Mouse (Mus musculus): ENCODE measurements around the gene C330007P06Rik. TPM values are rescaled to one million over a fixed set of nuclear protein-coding genes. Genes with fewer than 3 reads are reported as not detected.
"Not testable (repeated sequence)": the region's sequence is repeated elsewhere in the genome, so short reads cannot be mapped to it uniquely, and the experiment has no call there.

C330007P06Rik gene
- polyA plus RNA-seq, 1 experiment from 2014 or later = 26.5 TPM

DNA sequence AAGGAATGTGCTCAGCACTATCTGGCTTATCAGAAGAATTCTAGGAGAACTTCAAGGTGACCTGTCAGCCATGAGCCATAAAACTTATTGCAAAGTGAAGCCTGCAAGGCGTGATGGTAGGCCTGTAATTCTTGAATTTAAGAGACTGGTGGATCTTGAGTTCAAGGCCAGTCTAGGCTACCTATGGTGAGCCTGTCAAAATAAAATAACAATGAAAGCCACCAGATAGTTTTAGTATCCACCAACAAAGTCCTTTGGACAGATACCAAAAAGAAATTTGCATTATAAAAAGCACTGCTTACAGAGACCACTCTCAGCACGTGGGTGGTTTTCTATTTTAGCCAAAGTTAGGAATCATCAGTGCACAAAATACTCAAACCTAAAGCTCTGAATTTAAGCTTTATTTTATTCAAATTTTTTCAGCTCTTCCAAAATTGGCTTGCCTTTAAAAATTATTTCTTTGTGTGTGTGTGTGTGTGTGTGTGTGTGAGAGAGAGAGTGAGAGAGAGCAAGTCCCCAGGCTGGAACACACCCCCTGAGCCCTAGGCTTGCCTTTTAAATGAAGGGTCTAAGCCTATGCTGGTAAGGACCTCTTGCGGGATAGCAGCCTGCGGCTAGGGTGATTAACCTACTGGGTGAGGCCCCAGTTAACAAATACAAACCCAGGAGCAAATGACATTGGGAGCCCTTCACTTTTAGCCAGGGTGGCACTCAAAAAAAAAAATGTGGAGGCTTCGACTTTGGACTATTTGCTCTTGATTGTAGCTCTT lies 68.3 kb downstream of the C330007P06Rik start:
- no peak overlapping the region for H3K4me3 ChIP-seq
- H3K27me3 ChIP-seq (ENCODE audit: insufficient read depth, poor library complexity, severe bottlenecking) = no peaks in the 10 kb centered on the region
- no peak for DNase-seq (ENCODE audit: low spot score)
- WGBS = 63% methylated on average over 5 of the region's 5 CpGs
- H3K4me1 ChIP-seq = no peaks in the 10 kb centered on the region
- no peak overlapping the region for H3K27ac ChIP-seq
- no peaks in the 10 kb centered on the region for H3K9me3 ChIP-seq
- H3K36me3 ChIP-seq = no peaks in the 10 kb centered on the region

DNA sequence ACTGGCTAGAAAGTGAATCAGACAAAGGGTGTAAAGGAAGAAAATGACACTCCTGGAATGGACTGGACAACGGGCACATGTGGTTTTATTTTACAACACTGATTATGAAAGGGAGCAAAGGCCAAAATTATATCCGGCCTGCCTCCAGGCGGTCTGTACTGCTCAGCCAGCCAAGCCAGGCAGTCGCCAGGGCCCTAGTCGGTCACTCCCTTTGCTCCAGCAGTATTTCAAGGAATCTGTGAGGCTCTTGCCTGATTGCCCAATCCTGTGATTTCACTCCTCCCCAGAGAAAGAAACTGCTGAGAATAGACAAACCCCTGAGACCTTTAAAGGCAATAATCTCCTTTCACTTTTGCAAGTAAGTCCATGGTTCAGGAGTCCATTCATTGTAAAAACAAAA lies 69.7 kb downstream of the C330007P06Rik start:
- no peak for DNase-seq (ENCODE audit: low spot score)
- Histone ChIP-seq H3K27ac (no peak overlapping the region), H3K36me3 (no peaks in the 10 kb centered on the region), H3K27me3 (ENCODE audit: insufficient read depth, poor library complexity, severe bottlenecking) (no peaks in the 10 kb centered on the region), H3K4me3 (no peak overlapping the region), H3K9me3 (no peaks in the 10 kb centered on the region), H3K4me1 (no peaks in the 10 kb centered on the region)
- 60% methylated on average over 5 of the region's 5 CpGs for WGBS

DNA sequence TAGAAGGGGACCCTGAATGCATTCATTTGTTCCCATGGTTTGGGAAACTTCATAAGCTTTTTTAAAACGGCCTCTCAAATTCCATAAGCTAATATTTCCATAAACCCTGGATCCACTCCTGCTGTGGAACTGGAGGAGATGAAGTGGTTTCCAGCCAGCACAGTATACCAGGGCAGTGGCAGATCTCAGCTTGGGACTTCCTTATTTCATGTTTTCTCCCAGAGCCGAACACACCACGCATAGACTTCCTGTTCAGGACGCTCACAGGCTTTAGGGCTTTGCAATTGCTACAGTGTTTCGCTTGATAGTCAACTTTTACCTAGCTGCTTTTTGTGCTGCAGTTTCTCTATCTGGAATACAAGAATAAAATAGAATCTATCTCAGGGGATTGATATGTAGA lies 70.7 kb downstream of the C330007P06Rik start:
- no peak for DNase-seq (ENCODE audit: low spot score)
- no peak overlapping the region for H3K27ac ChIP-seq
- 75% methylated on average over 5 of the region's 5 CpGs for WGBS
- no peak overlapping the region for H3K4me3 ChIP-seq
- no peaks in the 10 kb centered on the region for H3K4me1 ChIP-seq
- H3K27me3 ChIP-seq (ENCODE audit: insufficient read depth, poor library complexity, severe bottlenecking) = no peaks in the 10 kb centered on the region
- no peaks in the 10 kb centered on the region for H3K9me3 ChIP-seq
- 0 out of 2 replicates have a peak, but pooled peaks cover under 1% of the 10 kb centered on the region for H3K36me3 ChIP-seq

DNA sequence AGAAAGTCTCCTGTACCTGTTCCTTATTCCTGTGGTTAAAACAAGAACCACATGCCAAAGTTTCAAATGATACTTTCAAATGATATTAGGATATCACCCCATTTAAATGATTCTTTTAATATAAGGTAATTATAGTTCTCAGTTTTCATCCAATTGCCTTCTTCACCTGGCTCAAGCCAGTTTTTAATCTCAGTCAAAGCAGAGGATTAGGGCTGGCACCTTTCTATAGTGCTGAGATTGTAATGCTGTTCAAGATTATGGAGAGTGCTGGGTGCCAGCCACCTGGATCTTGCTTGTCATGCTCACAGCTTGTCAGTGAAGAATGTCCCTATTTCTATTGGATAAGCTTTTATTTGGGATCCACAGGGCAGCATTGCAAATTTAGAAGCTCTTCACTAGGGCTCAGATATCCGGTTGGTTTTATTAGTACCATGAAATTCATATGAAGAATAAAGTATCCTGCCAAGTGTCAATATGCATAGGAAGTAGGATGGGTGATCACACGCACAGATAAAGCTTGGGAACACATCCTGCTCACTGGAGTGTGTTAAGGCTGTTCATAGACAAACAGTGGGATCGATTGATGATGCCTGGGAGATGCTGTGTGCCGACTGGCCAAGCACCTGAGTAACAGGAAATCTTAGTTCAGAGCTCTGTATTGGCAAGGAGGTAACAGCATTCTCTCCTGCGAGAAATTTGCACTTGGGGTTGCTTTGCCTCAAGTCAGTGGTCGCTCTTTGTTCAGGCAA lies 74.6 kb downstream of the C330007P06Rik start:
- DNase-seq (ENCODE audit: low spot score) = no peak
- H3K36me3 ChIP-seq = peaks cover 11% of the 10 kb centered on the region
- no peaks in the 10 kb centered on the region for H3K9me3 ChIP-seq
- no peaks in the 10 kb centered on the region for H3K27me3 ChIP-seq (ENCODE audit: insufficient read depth, poor library complexity, severe bottlenecking)
- WGBS = 48% methylated on average over 6 of the region's 6 CpGs
- no peak overlapping the region for H3K4me3 ChIP-seq
- H3K27ac ChIP-seq = no peak overlapping the region
- H3K4me1 ChIP-seq = no peaks in the 10 kb centered on the region

DNA sequence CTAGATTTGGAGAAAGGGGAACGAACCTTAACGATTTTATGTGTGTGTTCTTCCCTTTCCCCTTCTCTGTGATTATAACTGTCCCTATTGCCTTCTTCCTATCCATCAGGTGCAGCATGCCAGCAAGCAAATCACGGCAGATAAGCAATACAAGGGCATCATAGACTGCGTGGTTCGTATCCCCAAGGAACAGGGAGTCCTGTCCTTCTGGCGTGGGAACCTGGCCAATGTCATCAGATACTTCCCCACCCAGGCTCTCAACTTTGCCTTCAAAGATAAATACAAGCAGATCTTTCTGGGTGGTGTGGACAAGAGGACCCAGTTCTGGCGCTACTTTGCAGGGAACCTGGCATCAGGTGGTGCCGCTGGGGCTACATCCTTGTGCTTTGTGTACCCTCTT lies 77.2 kb downstream of the C330007P06Rik start:
- DNase-seq (ENCODE audit: low spot score); H3K9me3 ChIP-seq; H3K27me3 ChIP-seq (ENCODE audit: insufficient read depth, poor library complexity, severe bottlenecking); H3K4me1 ChIP-seq: not testable (repeated sequence)
- Histone ChIP-seq H3K4me3 (peak overlapping the region; percentile 70), H3K27ac (peak overlapping the region; percentile 91; the same call in 1 of the 2 replicates), H3K36me3 (peaks cover 11% of the 10 kb centered on the region)
- 71% methylated on average over 8 of the region's 8 CpGs for WGBS

DNA sequence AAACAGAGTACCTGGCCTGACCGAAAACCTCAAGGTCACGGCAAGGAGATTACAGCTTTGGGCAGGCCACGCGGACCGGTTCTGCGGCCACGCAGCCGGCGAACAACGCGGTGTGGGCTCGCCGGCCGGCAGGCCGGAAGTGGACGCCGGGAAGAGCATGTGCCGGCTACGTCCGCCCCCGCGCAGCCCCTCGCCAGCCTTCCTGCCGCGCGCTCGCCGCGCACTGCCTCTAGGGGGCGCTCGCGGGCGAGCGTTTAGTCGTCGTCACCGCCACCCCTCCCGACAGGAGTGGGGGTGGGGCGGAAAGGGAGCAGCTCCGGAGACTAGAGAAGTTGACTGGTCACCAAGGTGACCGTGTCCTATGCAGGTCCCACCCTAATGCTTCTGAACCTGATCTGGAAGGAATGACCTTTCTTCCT lies 77.7 kb downstream of the C330007P06Rik start:
- 12% methylated on average over 41 of the region's 41 CpGs for WGBS
- DNase-seq (ENCODE audit: low spot score) = peak; percentile 89
- Histone ChIP-seq H3K4me3 (peak overlapping the region; percentile 70), H3K27ac (peak overlapping the region; percentile 91), H3K4me1 (no peaks in the 10 kb centered on the region), H3K27me3 (ENCODE audit: insufficient read depth, poor library complexity, severe bottlenecking) (no peaks in the 10 kb centered on the region), H3K36me3 (peaks cover 11% of the 10 kb centered on the region), H3K9me3 (no peaks in the 10 kb centered on the region)

DNA sequence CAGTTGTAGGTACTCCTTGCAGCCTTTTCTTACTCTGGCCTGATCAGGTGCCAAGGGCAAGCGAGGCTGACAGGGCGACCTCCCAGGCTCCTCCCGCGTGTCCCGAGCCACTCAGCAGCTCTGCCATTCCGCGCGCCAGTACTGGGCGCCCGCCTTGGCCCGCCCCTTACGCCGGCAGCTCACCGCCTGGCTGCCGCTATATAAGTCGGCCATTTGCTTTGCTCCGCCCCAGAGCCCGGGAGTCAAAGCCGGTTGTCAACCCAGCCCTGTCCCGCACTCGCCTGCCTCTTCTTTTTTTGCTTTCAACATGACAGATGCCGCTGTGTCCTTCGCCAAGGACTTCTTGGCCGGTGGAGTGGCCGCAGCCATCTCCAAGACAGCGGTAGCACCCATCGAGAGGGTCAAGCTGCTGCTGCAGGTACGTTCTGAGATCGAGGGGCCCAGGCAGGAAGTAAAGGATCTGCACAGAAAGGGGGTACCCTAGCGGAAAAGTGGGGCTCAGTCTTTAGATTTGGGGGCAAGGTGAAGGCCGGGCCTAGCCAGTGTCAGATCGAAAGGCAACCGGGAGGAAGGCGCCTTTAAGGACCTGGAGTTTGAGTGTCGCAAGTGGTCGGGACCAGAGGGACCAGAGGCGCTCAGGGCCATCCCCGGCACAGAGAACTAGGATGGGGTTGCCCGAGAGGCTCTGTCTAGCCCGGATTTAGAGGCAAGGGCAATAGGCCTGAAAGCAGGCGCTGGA lies 78.3 kb downstream of the C330007P06Rik start, which contains the start of gene Slc25a5:
TSS of gene Slc25a5 (plus strand) at position 228 of the 739 bp plus-strand sequence.
- WGBS = 17% methylated on average over 41 of the region's 41 CpGs

DNA sequence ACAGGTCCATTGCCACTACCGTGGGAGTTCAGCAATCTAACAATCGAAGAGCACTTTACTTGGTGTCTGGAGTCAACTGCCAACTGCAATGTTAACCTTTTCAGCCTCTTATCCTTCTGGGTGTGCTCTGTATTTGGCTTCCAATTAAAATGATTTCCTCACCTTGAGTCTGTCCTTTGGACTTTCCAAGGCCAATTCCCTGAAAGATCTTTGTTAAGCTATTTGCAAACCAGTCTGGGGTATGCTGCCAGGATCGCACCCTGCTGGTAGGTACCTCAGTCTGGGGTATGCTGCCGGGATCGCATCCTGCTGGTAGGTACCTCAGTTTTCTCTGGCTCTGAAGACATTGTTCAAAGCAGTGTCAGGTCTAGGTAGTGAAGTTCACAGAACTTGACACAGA lies 79.3 kb downstream of the C330007P06Rik start:
- peaks cover 11% of the 10 kb centered on the region for H3K36me3 ChIP-seq
- no peaks in the 10 kb centered on the region for H3K4me1 ChIP-seq
- no peaks in the 10 kb centered on the region for H3K9me3 ChIP-seq
- H3K4me3 ChIP-seq = no peak overlapping the region
- no peak for DNase-seq (ENCODE audit: low spot score)
- no peaks in the 10 kb centered on the region for H3K27me3 ChIP-seq (ENCODE audit: insufficient read depth, poor library complexity, severe bottlenecking)
- WGBS = 61% methylated on average over 5 of the region's 5 CpGs
- peak overlapping the region; percentile 70; the same call in 1 of the 2 replicates for H3K27ac ChIP-seq

More for the DNA sequence above, 78.3 kb downstream of the C330007P06Rik start, which contains the start of gene Slc25a5:
- DNase-seq (ENCODE audit: low spot score) = peak; percentile 91
- H3K4me1 ChIP-seq = no peaks in the 10 kb centered on the region
- H3K4me3 ChIP-seq = peak within 1 kb of the TSS; percentile 70
- no peaks in the 10 kb centered on the region for H3K27me3 ChIP-seq (ENCODE audit: insufficient read depth, poor library complexity, severe bottlenecking)
- peak within 1 kb of the TSS; percentile 91 for H3K27ac ChIP-seq
- H3K36me3 ChIP-seq = peaks cover 11% of the 10 kb centered on the region
- no peaks in the 10 kb centered on the region for H3K9me3 ChIP-seq

DNA sequence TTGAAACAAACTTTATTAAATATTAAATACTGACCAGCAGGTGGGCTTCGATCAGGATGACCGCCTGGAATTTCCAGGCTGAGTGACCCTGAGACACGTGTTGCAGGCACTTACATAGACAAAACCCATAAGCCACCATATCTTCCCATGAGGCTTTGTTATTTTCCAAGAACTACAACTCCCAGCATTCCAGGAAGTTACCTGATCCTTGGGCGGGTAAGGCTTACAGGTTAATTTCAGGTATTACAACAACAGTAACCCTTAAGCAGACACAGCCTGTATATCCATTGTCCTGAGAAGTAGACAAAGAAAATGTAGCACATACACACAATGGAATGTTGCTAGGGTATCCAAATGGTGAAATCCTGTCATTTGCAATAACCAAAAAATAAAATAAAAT lies 84.6 kb downstream of the C330007P06Rik start:
- no peak overlapping the region for H3K27ac ChIP-seq
- H3K9me3 ChIP-seq = no peaks in the 10 kb centered on the region
- no peaks in the 10 kb centered on the region for H3K4me1 ChIP-seq
- no peak for DNase-seq (ENCODE audit: low spot score)
- no peaks in the 10 kb centered on the region for H3K36me3 ChIP-seq
- WGBS = 61% methylated on average over 4 of the region's 4 CpGs
- no peaks in the 10 kb centered on the region for H3K27me3 ChIP-seq (ENCODE audit: insufficient read depth, poor library complexity, severe bottlenecking)
- H3K4me3 ChIP-seq = no peak overlapping the region

DNA sequence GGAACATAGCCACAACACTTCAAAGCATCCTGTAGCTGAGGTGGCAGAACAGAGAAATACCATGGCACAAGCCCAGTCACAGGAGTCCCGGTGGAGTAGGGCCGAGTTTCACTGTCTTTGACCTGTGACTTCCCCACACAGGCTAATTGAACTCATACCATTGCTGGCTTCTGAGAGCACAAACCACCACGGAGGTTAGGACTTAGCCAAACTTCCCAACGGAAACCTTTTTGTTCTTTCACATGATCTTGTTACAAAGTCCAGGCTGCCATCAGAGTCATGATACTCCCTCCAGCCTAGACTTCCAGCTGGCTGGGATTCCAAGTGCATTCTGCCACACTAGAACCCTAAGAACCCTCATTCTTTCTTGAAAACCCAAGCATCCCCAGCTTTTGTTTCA lies 96.2 kb downstream of the C330007P06Rik start:
- Histone ChIP-seq H3K9me3 (no peaks in the 10 kb centered on the region), H3K4me1 (no peaks in the 10 kb centered on the region), H3K27ac (no peak overlapping the region), H3K4me3 (no peak overlapping the region), H3K27me3 (ENCODE audit: insufficient read depth, poor library complexity, severe bottlenecking) (no peaks in the 10 kb centered on the region), H3K36me3 (no peaks in the 10 kb centered on the region)
- DNase-seq (ENCODE audit: low spot score) = no peak
- 63% methylated on average over 4 of the region's 4 CpGs for WGBS

DNA sequence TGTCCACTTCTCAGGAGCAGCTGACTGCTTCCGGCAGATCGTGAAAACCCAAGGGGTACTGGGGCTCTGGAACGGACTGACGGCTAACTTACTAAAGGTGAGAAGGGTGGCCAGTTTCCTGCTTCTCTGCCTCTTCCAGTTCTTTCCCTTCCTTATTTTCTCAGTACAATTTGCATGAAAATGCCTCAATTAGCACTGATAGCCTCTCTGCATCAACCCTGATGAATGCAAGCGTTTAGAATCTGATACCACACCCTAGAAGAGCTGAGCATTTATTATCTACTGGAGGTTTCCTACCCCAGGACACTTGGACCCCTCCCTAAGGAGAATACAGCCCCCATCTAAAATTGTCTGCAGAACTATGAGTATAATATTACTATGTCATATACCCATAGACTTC lies 98.4 kb downstream of the C330007P06Rik start:
- H3K4me3 ChIP-seq = no peak overlapping the region
- no peaks in the 10 kb centered on the region for H3K36me3 ChIP-seq
- H3K27ac ChIP-seq = no peak overlapping the region
- H3K27me3 ChIP-seq (ENCODE audit: insufficient read depth, poor library complexity, severe bottlenecking) = no peaks in the 10 kb centered on the region
- no peaks in the 10 kb centered on the region for H3K9me3 ChIP-seq
- no peak for DNase-seq (ENCODE audit: low spot score)
- H3K4me1 ChIP-seq = no peaks in the 10 kb centered on the region
- 76% methylated on average over 5 of the region's 5 CpGs for WGBS
